Mouse (Mus musculus): ENCODE data around the gene Med16.

The Med16 gene

GRCm38 (mm10) chr10:79933861-79934260 lies 25.1 kb upstream of the Med16 start:
- CTCF ChIA-PET: interaction anchor here (0.6 kb wide), 1 partner anchor 99 kb away, joined by 8 read pairs; no protein-coding TSS in a partner anchor

GRCm38 (mm10) chr10:79933145-79933679 lies 24.5 kb upstream of the Med16 start:
- CTCF ChIA-PET: no interaction called here

- CTCF ChIA-PET: no interaction called here
These were observed 24.0 kb upstream of the Med16 start for GRCm38 (mm10) chr10:79932736-79933135.

GRCm38 (mm10) chr10:79931797-79932196 lies 23.1 kb upstream of the Med16 start:
- CTCF ChIA-PET: no interaction called here

- CTCF ChIA-PET: no interaction called here
These were observed 22.1 kb upstream of the Med16 start for GRCm38 (mm10) chr10:79930826-79931186.

DNA sequence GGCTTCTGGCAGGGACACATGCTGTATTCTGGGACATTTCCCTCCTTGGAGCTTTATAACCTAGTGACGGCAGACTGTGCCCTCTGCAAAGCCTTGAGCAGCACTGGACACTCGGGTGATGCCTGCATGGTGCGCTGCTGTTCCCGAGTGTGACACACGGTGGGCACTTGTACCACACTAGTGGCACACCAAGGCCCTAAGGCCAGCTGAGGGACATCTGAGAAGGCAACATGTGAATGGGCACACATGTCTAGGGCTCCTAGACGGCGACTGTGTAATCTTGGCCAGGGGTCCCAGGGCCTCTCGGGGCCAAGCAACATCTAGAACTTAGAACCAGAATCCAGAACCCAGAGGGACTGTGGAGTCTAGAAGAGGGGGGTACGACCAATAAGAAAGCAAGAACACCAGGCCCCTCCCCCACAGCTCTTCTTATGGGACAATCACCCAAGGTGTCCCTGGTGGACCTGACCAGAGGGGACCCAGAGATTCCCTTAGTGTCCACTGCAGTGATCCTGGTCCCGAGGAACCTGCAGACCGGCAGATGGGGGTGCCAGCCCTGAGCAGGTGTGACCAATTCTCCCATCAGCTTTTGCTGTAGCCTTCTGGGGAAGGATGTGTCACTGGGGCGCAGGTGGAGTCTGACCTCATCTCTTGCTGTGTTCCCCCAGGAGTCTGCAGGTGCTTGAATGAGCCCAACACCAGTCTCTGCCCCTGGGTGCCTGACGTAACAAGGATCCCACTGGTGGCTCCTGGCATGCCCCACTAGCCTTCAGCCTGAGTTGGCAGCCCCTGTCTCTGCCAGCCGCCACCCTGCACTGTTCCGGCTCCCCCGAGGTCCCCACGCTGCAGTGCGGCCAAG lies 21.5 kb upstream of the Med16 start:
- CTCF ChIA-PET: no interaction called here

- CTCF ChIA-PET: interaction anchor here (0.6 to 0.7 kb wide), 2 partner anchors 15 to 223 kb away, joined by 3 to 4 read pairs; no protein-coding TSS in a partner anchor
These were observed 20.4 kb upstream of the Med16 start for GRCm38 (mm10) chr10:79928907-79929701.

- CTCF ChIA-PET: interaction anchor here (0.5 to 3.2 kb wide), 8 partner anchors 10 to 224 kb away, joined by 3 to 11 read pairs (median 4); partner anchors contain the start of gene Misp
These were observed 19.4 kb upstream of the Med16 start for GRCm38 (mm10) chr10:79928030-79928694.

DNA sequence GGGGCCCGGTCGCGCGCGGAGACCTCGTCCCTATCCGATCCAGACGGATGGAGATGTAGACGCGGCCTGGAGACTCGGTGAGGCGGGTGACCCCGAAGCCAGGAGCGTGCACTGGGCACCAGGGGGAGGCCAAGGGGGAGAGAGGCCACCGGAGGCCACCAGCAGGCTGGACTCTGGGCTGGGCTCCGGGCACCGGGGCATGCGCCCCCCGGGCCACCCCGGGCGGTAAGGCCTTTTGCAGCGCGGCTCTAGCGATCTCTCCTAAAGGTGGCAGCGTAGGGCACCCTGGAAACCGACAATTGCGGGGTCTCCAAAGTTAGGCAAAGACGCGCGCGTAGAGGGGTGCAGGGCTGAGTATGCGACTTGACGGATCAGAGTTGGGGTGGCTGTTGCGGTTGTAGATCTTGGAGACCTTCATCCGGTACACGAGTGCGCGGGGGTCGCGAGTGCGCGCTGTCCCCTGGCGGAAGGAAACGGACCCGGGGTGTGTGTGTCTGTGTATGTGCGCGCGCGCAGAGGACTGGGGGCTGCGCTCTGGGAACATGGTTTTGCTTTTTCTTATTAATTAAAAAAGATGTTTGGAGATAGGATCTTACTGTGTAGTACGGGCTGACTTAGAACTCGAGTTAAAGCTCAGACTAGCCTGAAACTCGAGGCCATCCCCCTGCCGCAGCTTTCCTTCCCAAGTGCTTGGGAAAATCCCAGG lies 18.8 kb upstream of the Med16 start:
- CTCF ChIA-PET: interaction anchor here (0.5 to 3.2 kb wide), 6 partner anchors 23 to 214 kb away, joined by 3 to 14 read pairs (median 6); no protein-coding TSS in a partner anchor

DNA sequence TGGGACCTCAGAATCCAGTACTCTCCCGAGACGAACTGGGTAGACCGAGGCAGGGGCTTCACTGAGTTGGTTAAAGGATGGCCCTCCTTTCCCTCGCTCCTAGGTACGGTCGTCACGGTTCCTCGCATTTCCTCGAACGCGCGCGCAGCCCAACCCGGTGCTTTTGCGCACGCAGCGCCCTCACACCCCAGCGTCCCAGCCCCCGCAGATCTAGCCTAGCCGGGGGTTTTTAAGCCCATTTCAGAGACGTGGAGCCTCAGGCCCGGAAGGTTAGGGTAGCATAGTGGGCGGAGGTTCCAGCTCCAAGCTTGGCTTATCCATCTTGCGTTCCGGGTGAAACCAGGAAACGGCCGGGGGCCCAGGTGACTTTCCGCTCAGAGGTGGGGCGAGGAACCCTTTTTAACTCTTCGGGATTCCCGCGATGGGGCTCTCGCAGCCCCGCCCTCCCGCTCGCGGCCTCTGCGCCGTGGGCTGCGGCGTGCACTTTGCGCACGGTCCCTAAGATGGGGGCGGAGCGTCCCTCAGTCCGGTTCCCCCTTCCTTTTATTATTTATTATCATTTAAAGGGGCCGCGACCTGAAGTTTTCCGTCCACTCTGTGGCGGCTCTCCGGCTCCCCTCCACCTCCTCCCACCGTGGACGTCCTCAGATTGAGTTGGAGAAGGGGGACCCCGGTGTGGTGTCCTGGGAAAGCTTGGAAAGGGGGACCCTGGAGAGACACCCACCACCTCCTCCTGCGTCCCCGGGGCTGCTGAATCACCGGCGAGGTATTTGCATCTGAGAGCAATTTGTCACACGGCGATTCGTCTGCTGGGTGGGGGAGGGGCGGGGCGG lies 18.0 kb upstream of the Med16 start, which contains the start of gene Arid3a:
TSS of gene Arid3a (plus strand) at position 553 of the 833 bp plus-strand sequence.
- CTCF ChIA-PET: interaction anchor here (0.7 to 3.2 kb wide), 4 partner anchors 27 to 92 kb away, joined by 3 to 14 read pairs (median 10); no protein-coding TSS in a partner anchor

DNA sequence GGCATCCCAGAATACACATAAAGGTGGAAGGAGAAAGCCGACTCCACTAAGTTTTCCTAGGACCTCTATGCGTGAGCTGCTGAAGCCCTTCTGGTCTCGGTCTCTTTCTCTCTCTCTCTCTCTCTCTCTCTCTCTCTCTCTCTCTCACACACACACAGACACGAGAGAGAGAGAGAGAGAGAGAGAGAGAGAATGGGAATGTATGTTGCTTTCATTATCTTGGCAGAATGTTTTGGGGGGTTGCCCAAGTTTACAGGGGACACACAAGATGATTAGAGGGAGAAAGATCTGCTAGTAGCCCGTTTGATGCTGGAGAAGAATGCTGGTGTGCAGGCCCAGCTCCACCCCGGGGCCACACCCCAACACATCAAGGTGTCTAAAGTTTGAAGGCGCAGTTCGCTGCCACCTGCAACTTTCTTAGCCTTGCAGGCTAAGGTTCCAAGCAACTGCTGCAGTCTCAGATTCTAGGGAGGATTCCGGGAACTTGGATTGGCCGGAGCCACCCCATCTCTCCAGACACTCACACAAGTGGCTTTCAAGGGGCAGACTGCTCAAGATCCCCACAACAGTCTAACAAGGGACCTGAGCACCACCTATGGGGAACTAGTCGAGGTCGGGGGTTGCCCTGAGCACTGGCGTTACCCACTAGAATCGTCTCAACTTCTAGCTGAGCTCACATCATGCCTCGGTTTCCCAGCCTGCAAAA lies 17.2 kb upstream of the Med16 start:
- CTCF ChIA-PET: interaction anchor here (0.7 to 3.2 kb wide), 7 partner anchors 15 to 91 kb away, joined by 3 to 14 read pairs (median 9); partner anchors contain the start of gene Gm26602

GRCm38 (mm10) chr10:79924998-79925784 lies 16.5 kb upstream of the Med16 start:
- CTCF ChIA-PET: interaction anchor here (0.7 to 3.2 kb wide), 7 partner anchors 14 to 90 kb away, joined by 3 to 14 read pairs (median 9); partner anchors contain the start of gene Gm26602

GRCm38 (mm10) chr10:79921572-79921971 lies 12.8 kb upstream of the Med16 start:
- CTCF ChIA-PET: interaction anchor here (0.6 kb wide), 1 partner anchor 13 kb away, joined by 3 read pairs; no protein-coding TSS in a partner anchor

- CTCF ChIA-PET: interaction anchor here (1.0 kb wide), 1 partner anchor 30 kb away, joined by 3 read pairs; the partner anchor contains the start of gene Cfd
These were observed 12.3 kb upstream of the Med16 start, which contains the start of gene R3hdm4 for GRCm38 (mm10) chr10:79920958-79921535. TSS of gene R3hdm4 (minus strand) at chr10:79921208.

DNA sequence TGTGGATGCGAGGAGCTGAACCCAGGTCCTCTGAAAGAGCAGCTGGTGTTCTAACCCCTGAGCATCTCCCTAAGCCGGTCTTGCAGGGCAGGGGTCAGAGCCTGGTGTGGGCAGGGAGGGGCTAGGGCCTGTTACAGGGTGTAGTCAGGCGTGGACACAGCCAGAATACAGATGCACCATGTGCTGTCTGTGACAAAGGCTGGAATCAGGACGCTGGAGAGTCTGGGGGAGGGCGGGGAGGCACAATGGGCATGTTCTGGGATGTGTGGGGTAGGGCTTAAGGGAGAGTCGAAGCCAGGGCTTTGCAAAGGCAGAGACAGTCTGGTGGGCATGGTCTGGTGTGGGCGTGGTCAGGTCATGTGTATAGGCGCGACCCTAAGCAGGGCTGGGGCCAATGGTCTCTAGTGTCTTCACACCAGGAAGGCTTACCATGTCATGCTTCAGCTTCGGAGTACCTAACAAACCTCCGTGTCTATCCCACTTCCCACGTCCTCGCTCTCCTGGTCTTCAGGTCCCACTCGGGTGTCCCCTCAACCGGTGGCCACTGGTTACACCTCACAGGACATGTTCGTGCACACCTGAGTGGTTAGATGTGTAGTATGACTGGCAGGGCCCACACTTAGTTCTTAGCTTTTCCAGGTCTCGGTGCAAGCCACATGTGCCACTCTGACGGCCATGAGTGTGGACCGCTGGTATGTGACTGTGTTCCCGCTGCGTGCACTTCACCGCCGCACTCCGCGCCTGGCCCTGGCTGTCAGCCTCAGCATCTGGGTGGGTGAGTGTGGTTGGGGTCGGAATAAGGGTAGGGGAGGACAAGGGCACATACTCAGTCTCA lies 11.6 kb upstream of the Med16 start:
- CTCF ChIA-PET: interaction anchor here (0.5 to 1.0 kb wide), 4 partner anchors 30 to 987 kb away, joined by 3 to 4 read pairs (median 3); partner anchors contain the start of gene Cfd

- CTCF ChIA-PET: no interaction called here
These were observed 10.6 kb upstream of the Med16 start for GRCm38 (mm10) chr10:79919251-79919849.
